Mouse (Mus musculus) erythroblast, embryonic 14.5 days (primary cell): Measurements from ENCODE around the gene Myo5a.

ENCODE experiments used
- GATA1 ChIP-seq: IDR thresholded peaks from 2 replicates; pipeline ENCODE4 v1.6.1; 2012; ENCODE audit warnings: low read length, inconsistent platforms, mixed read lengths
- TAL1 ChIP-seq: IDR thresholded peaks from 3 replicates; pipeline ENCODE4 v1.6.1; 2012; ENCODE audit warnings: low read length, inconsistent platforms, mixed read lengths

- TF ChIP-seq GATA1: no peak
- TF ChIP-seq TAL1: no peak
These were observed 191.5 kb downstream of the Myo5a start for GRCm38 (mm10) chr9:75262235-75262826.
